Mouse (Mus musculus): ENCODE results near the gene Orm3. TPM values are rescaled to one million over a fixed set of nuclear protein-coding genes. Genes with fewer than 3 reads are reported as not detected.

Orm3 gene
- total and polyA plus RNA-seq, 3 experiments = 2.7 to 3.6 TPM; not detected in 1

- TF ChIP-seq POLR2A (IDR thresholded peaks at IDR 0.05; ENCODE audit: insufficient read depth, low read depth, low read length) (no peak), EP300 (IDR thresholded peaks at IDR 0.05; ENCODE audit: insufficient read depth, low read depth, low read length) (no peak), CTCF (IDR thresholded peaks at IDR 0.05) (no peak)
- no peaks in the 10 kb centered on the region for H3K4me1 ChIP-seq (ENCODE audit: control insufficient read depth, insufficient read depth, low read length)
- peak in 1 of 2 experiments; percentile 30 for DNase-seq
- intact Hi-C loops (cut with DNase I) = no loop called here
- no peak overlapping the region for H3K27ac ChIP-seq
- H3K4me3 ChIP-seq = no peak overlapping the region
- H3K27me3 ChIP-seq (ENCODE audit: control insufficient read depth, insufficient read depth, low read length) = no peaks in the 10 kb centered on the region
- H3K9ac ChIP-seq (ENCODE audit: low read depth, low read length) = no peak overlapping the region
- WGBS = 73% methylated on average over 2 of the region's 2 CpGs
- H3K36me3 ChIP-seq (ENCODE audit: control insufficient read depth, insufficient read depth, low read length) = no peaks in the 10 kb centered on the region
- no peaks in the 10 kb centered on the region for H3K79me2 ChIP-seq (replicated peaks; ENCODE audit: control insufficient read depth, insufficient read depth, low read length)
Observed at GRCm38 (mm10) chr4:63356981-63357570, 1.1 kb downstream of the Orm3 start.

DNA sequence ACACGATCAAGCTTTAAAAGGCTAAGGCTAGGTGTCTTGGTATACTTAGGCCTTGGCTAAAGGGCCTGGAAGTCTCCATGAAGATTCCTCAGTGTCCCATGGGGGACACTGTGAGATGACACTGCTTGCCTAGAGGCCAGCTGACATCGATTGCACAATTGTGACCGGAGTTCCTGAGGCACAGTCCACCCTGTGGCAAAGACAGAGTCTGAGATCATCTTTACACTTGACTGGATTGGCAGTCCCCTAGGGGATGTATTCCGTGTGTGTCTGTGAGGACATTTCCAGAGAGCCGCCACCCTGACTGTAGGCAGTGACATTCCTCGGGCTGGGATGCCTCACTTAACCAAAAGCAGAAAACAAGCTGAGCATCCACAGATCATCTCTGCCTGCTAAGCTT is 3.9 kb downstream of the Orm3 start:
- H3K4me3 ChIP-seq = no peak overlapping the region
- no peaks in the 10 kb centered on the region; the same call in 1 of the 2 replicates for H3K4me1 ChIP-seq (ENCODE audit: control insufficient read depth, insufficient read depth, low read length)
- intact Hi-C loops (cut with DNase I) = no loop called here
- H3K27me3 ChIP-seq (ENCODE audit: control insufficient read depth, insufficient read depth, low read length) = no peaks in the 10 kb centered on the region
- no peak overlapping the region for H3K9ac ChIP-seq (ENCODE audit: low read depth, low read length)
- no peak for DNase-seq
- TF ChIP-seq CTCF (IDR thresholded peaks at IDR 0.05) (no peak), EP300 (IDR thresholded peaks at IDR 0.05; ENCODE audit: insufficient read depth, low read depth, low read length) (no peak), POLR2A (IDR thresholded peaks at IDR 0.05; ENCODE audit: insufficient read depth, low read depth, low read length) (no peak)
- no peak overlapping the region for H3K27ac ChIP-seq
- H3K79me2 ChIP-seq (replicated peaks; ENCODE audit: control insufficient read depth, insufficient read depth, low read length) = no peaks in the 10 kb centered on the region
- no peaks in the 10 kb centered on the region for H3K36me3 ChIP-seq (ENCODE audit: control insufficient read depth, insufficient read depth, low read length)
- 67% methylated on average over 6 of the region's 6 CpGs for WGBS

GRCm38 (mm10) chr4:63362150-63362549 is 6.2 kb downstream of the Orm3 start, which contains the start of gene Orm2:
Gene Orm2, plus strand, starts transcription at chr4:63362449.
- peak; percentile 63 to 71 for DNase-seq
- intact Hi-C loops (cut with DNase I) = no loop called here

DNA sequence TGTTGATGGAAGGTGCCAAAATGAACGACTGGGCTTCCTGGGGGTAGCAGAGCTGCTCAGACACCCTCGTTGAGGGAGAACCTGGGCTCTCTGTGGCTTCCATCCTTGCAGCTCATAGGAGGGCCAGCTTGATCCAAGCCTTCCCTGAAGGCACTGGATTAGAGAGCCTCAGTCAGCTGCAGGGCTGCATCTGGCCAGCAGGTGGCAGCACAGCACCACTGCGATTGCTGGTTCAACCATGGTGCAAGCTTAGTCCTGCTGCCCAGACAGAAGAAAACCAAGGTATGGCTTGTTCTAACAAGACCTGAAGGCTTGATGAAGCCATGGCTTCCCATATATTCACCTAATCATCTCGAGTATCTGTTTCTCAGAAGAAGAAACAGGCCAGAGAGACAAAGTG is 12.6 kb downstream of the Orm3 start:
- no peak overlapping the region for H3K27ac ChIP-seq
- no peak overlapping the region for H3K9ac ChIP-seq (ENCODE audit: low read depth, low read length)
- WGBS = 11% methylated on average over 4 of the region's 4 CpGs
- H3K36me3 ChIP-seq (ENCODE audit: control insufficient read depth, insufficient read depth, low read length) = no peaks in the 10 kb centered on the region
- no peaks in the 10 kb centered on the region for H3K27me3 ChIP-seq (ENCODE audit: control insufficient read depth, insufficient read depth, low read length)
- no peaks in the 10 kb centered on the region for H3K4me1 ChIP-seq (ENCODE audit: control insufficient read depth, insufficient read depth, low read length)
- intact Hi-C loops (cut with DNase I) = loop anchor here (1.0 to 5.0 kb wide), 4 partner anchors 41 to 580 kb away; partner anchors contain the start of gene Whrn
- TF ChIP-seq EP300 (IDR thresholded peaks at IDR 0.05; ENCODE audit: insufficient read depth, low read depth, low read length) (peak; percentile 77; the same call in 1 of the 2 replicates), POLR2A (IDR thresholded peaks at IDR 0.05; ENCODE audit: insufficient read depth, low read depth, low read length) (no peak)
- DNase-seq = peak; percentile 82 to 93
- no peaks in the 10 kb centered on the region for H3K79me2 ChIP-seq (replicated peaks; ENCODE audit: control insufficient read depth, insufficient read depth, low read length)
- H3K4me3 ChIP-seq = no peak overlapping the region

More at GRCm38 (mm10) chr4:63362150-63362549, 6.2 kb downstream of the Orm3 start, which contains the start of gene Orm2:
- H3K27ac ChIP-seq = no peak within 1 kb of the TSS
- no peaks in the 10 kb centered on the region; the same call in 1 of the 2 replicates for H3K4me1 ChIP-seq (ENCODE audit: control insufficient read depth, insufficient read depth, low read length)
- WGBS = 59% methylated on average over 5 of the region's 5 CpGs
- H3K79me2 ChIP-seq (replicated peaks; ENCODE audit: control insufficient read depth, insufficient read depth, low read length) = no peaks in the 10 kb centered on the region
- H3K9ac ChIP-seq (ENCODE audit: low read depth, low read length) = no peak within 1 kb of the TSS
- TF ChIP-seq CTCF (IDR thresholded peaks at IDR 0.05) (no peak), EP300 (IDR thresholded peaks at IDR 0.05; ENCODE audit: insufficient read depth, low read depth, low read length) (peak; percentile 69; the same call in 1 of the 2 replicates)
- no peak within 1 kb of the TSS for H3K4me3 ChIP-seq
- H3K27me3 ChIP-seq (ENCODE audit: control insufficient read depth, insufficient read depth, low read length) = no peaks in the 10 kb centered on the region
- no peaks in the 10 kb centered on the region for H3K36me3 ChIP-seq (ENCODE audit: control insufficient read depth, insufficient read depth, low read length)

GRCm38 (mm10) chr4:63370897-63371296 is 14.9 kb downstream of the Orm3 start:
- 63% methylated on average over 7 of the region's 7 CpGs for WGBS
- DNase-seq = no peak
- Histone ChIP-seq H3K4me1 (ENCODE audit: control insufficient read depth, insufficient read depth, low read length) (no peaks in the 10 kb centered on the region), H3K27me3 (ENCODE audit: control insufficient read depth, insufficient read depth, low read length) (no peaks in the 10 kb centered on the region), H3K79me2 (replicated peaks; ENCODE audit: control insufficient read depth, insufficient read depth, low read length) (no peaks in the 10 kb centered on the region), H3K27ac (no peak overlapping the region), H3K9ac (ENCODE audit: low read depth, low read length) (no peak overlapping the region), H3K4me3 (no peak overlapping the region), H3K36me3 (ENCODE audit: control insufficient read depth, insufficient read depth, low read length) (no peaks in the 10 kb centered on the region)
- intact Hi-C loops (cut with DNase I) = no loop called here
- no peak for TF ChIP-seq EP300 (IDR thresholded peaks at IDR 0.05; ENCODE audit: insufficient read depth, low read depth, low read length)
- no peak for TF ChIP-seq CTCF (IDR thresholded peaks at IDR 0.05)
- no peak for TF ChIP-seq POLR2A (IDR thresholded peaks at IDR 0.05; ENCODE audit: insufficient read depth, low read depth, low read length)

- WGBS = 33% methylated on average over 3 of the region's 3 CpGs
- no peaks in the 10 kb centered on the region for H3K36me3 ChIP-seq (ENCODE audit: control insufficient read depth, insufficient read depth, low read length)
- DNase-seq = peak in 1 of 2 experiments; percentile 27
- no peaks in the 10 kb centered on the region for H3K79me2 ChIP-seq (replicated peaks; ENCODE audit: control insufficient read depth, insufficient read depth, low read length)
- TF ChIP-seq POLR2A (IDR thresholded peaks at IDR 0.05; ENCODE audit: insufficient read depth, low read depth, low read length) (no peak), EP300 (IDR thresholded peaks at IDR 0.05; ENCODE audit: insufficient read depth, low read depth, low read length) (no peak), CTCF (IDR thresholded peaks at IDR 0.05) (peak; percentile 70)
- H3K27me3 ChIP-seq (ENCODE audit: control insufficient read depth, insufficient read depth, low read length) = no peaks in the 10 kb centered on the region
- intact Hi-C loops (cut with DNase I) = no loop called here
- no peak overlapping the region for H3K9ac ChIP-seq (ENCODE audit: low read depth, low read length)
- H3K4me1 ChIP-seq (ENCODE audit: control insufficient read depth, insufficient read depth, low read length) = no peaks in the 10 kb centered on the region
- H3K27ac ChIP-seq = no peak overlapping the region
- H3K4me3 ChIP-seq = no peak overlapping the region
Observed at GRCm38 (mm10) chr4:63371890-63372289, 15.9 kb downstream of the Orm3 start.
